Mouse (Mus musculus): ENCODE measurements around the gene Eps8l2. TPM values are rescaled to one million over a fixed set of nuclear protein-coding genes. Genes with fewer than 3 reads are reported as not detected.
"Not testable (repeated sequence)": the region's sequence is repeated elsewhere in the genome, so short reads cannot be mapped to it uniquely, and the experiment has no call there.

The Eps8l2 gene
- total RNA-seq, 2 experiments from 2014 or later, result 3.3 to 3.7 TPM

GRCm38 (mm10) chr7:141392552-141393222 lies 54.0 kb downstream of the Eps8l2 start:
- DNase-seq, result no peak
- intact Hi-C loops (cut with DNase I), result no loop called here

DNA sequence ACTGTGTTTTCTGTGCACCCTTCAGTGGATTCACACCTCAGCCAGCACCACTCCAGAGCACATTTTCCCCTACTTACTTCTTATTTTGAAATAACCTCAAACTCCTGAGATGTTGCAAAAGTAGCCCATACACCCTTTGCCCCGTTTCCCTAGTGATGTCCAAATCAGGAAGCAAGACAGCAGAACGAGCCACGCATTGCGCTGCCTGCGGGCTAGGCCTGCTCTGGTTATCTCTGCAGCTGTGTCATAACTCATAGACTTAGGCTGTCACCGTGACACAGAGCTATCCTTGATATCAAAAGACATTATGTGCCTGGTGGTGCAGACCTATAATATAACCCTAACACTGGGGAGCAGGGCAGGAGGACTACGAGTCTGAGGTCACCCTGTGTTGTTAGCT lies 55.5 kb downstream of the Eps8l2 start:
- intact Hi-C loops (cut with DNase I), result no loop called here

GRCm38 (mm10) chr7:141394771-141395170 lies 56.1 kb downstream of the Eps8l2 start:
- intact Hi-C loops (cut with DNase I), result no loop called here
- peak; percentile 55 to 70 for DNase-seq

More for the DNA sequence above, 55.5 kb downstream of the Eps8l2 start:
- no peak for DNase-seq

DNA sequence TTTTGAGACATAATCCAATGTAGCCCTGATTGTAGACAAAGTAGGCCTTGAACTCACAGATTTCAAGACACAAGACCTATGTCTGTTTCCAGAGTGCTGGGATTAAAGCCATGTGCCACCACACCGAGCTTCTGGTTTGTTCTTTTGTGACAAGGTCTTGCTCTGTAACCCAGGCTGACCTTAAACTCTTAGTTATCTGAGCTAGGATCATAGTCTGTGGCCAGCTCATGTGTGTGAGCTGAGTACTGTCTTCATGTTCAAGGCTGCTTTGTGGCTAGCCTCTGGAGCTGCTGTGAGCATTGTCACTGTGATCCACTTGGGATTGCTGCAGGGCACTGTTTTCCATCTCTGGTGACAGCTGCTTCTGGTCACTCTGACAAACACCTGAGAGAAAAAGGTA lies 56.7 kb downstream of the Eps8l2 start:
- intact Hi-C loops (cut with DNase I), result no loop called here

GRCm38 (mm10) chr7:141403305-141403704 lies 64.6 kb downstream of the Eps8l2 start:
- intact Hi-C loops (cut with DNase I), result no loop called here

More for the DNA sequence above, 56.7 kb downstream of the Eps8l2 start:
- DNase-seq, result no peak

GRCm38 (mm10) chr7:141405466-141405865 lies 66.8 kb downstream of the Eps8l2 start:
- intact Hi-C loops (cut with DNase I), result no loop called here
- no peak for DNase-seq

More at GRCm38 (mm10) chr7:141403305-141403704, 64.6 kb downstream of the Eps8l2 start:
- peak; percentile 49 to 64 for DNase-seq

DNA sequence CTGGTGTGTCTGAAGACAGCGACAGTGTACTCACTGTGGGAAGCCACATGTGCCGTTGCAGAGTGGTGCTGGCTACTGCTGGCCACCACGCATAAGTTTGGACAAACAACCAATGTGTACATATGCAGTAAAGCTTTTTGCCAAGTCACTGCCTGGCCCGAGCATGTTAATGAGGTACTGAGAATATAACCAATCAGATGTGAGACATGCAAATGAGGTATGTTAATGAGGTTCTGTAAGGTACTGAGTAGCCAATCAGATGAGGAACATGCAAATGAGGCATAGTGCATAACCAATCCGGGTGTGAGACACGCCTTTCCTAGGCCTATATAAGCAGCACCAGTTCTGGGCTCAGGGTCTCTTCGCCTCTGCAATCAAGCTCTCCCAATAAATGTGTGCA lies 69.0 kb downstream of the Eps8l2 start:
- intact Hi-C loops (cut with DNase I), result loop anchor here (1.0 kb wide), 1 partner anchor 118 kb away; no protein-coding TSS in a partner anchor

GRCm38 (mm10) chr7:141408833-141409232 lies 70.2 kb downstream of the Eps8l2 start:
- peak; percentile 89 for DNase-seq
- intact Hi-C loops (cut with DNase I), result loop anchor here (1.0 kb wide), 2 partner anchors 28 to 116 kb away; partner anchors contain the start of gene Slc25a22

More for the DNA sequence above, 69.0 kb downstream of the Eps8l2 start:
- not testable (repeated sequence) for DNase-seq

- DNase-seq, result no peak
- intact Hi-C loops (cut with DNase I), result loop anchor here (5.0 kb wide), 1 partner anchor 47 kb away; the partner anchor contains the start of gene Pnpla2
Observed at GRCm38 (mm10) chr7:141410631-141411030, 72.0 kb downstream of the Eps8l2 start.

GRCm38 (mm10) chr7:141411667-141412066 lies 73.0 kb downstream of the Eps8l2 start:
- DNase-seq, result no peak
- intact Hi-C loops (cut with DNase I), result loop anchor here (5.0 kb wide), 1 partner anchor 46 kb away; the partner anchor contains the start of gene Pnpla2

Other genes with a start within 250 kb of the Eps8l2 start
- gene Sigirr, start 238.3 kb upstream of the Eps8l2 start, total RNA-seq (2021), result 1 to 10 TPM; 5.6 to 9.5 TPM
- under 1 TPM; 0.14 to 0.33 TPM for gene Ano9, start 221.1 kb upstream of the Eps8l2 start, total RNA-seq (2021)
- 10 to 100 TPM; 25.8 to 36.2 TPM for gene Ptdss2, start 216.5 kb upstream of the Eps8l2 start, total RNA-seq (2021)
- 10 to 100 TPM; 66.8 to 67.8 TPM for gene Rnh1, start 166.0 kb upstream of the Eps8l2 start, total RNA-seq (2021)
- 100 to 1,000 TPM in 1 of 2 experiments, 10 to 100 TPM in 1; 97.9 to 104 TPM for gene Hras, start 144.9 kb upstream of the Eps8l2 start, total RNA-seq (2021)
- gene Lrrc56, start 144.7 kb upstream of the Eps8l2 start, total RNA-seq (2021), result 1 to 10 TPM; 2.8 to 4.0 TPM
- not detected for gene Lmntd2, start 124.8 kb upstream of the Eps8l2 start, total RNA-seq (2021)
- 1 to 10 TPM in 1 of 2 experiments, under 1 TPM in 1; 0.79 to 1.7 TPM for gene Rassf7, start 123.0 kb upstream of the Eps8l2 start, total RNA-seq (2021)
- gene Phrf1, start 110.1 kb upstream of the Eps8l2 start, total RNA-seq (2021), result 10 to 100 TPM; 31.9 to 36.5 TPM
- gene Irf7, start 72.4 kb upstream of the Eps8l2 start, total RNA-seq (2021), result 1 to 10 TPM; 4.1 to 8.6 TPM
- gene Cdhr5, start 62.1 kb upstream of the Eps8l2 start, total RNA-seq (2021), result not detected
- not detected for gene Sct, start 59.7 kb upstream of the Eps8l2 start, total RNA-seq (2021)
- gene Drd4, start 46.9 kb upstream of the Eps8l2 start, total RNA-seq (2021), result not detected
- 10 to 100 TPM; 16.5 to 17.1 TPM for gene Deaf1, start 11.2 kb upstream of the Eps8l2 start, total RNA-seq (2021)
- 10 to 100 TPM; 13.5 to 14.8 TPM for gene Tmem80, start 11.1 kb upstream of the Eps8l2 start, total RNA-seq (2021)
- gene Taldo1, start 53.3 kb downstream of the Eps8l2 start, total RNA-seq (2021), result 100 to 1,000 TPM; 114 to 116 TPM
- gene Gatd1, start 75.3 kb downstream of the Eps8l2 start, total RNA-seq (2021), result 10 to 100 TPM; 14.9 to 16.7 TPM
- gene Cend1, start 90.6 kb downstream of the Eps8l2 start, total RNA-seq (2021), result 1 to 10 TPM in 1 of 2 experiments, under 1 TPM in 1; 0.80 to 1.5 TPM
- 10 to 100 TPM; 60.0 to 96.2 TPM for gene Slc25a22, start 99.0 kb downstream of the Eps8l2 start, total RNA-seq (2021)
- gene Pidd1, start 105.1 kb downstream of the Eps8l2 start, total RNA-seq (2021), result under 1 TPM; 0.60 to 0.78 TPM
- gene Rplp2, start 108.5 kb downstream of the Eps8l2 start, total RNA-seq (2021), result 100 to 1,000 TPM; 885 to 891 TPM
- gene Pnpla2, start 116.3 kb downstream of the Eps8l2 start, total RNA-seq (2021), result 100 to 1,000 TPM; 552 to 604 TPM
- gene Cracr2b, start 122.2 kb downstream of the Eps8l2 start, total RNA-seq (2021), result 10 to 100 TPM; 24.1 to 24.2 TPM
- gene Cd151, start 128.5 kb downstream of the Eps8l2 start, total RNA-seq (2021), result 100 to 1,000 TPM; 299 to 300 TPM
- gene Polr2l, start 136.3 kb downstream of the Eps8l2 start, total RNA-seq (2021), result 10 to 100 TPM; 76.0 to 83.7 TPM
- 10 to 100 TPM; 27.3 to 44.1 TPM for gene Tspan4, start 136.4 kb downstream of the Eps8l2 start, total RNA-seq (2021)
- gene Chid1, start 201.0 kb downstream of the Eps8l2 start, total RNA-seq (2021), result 10 to 100 TPM; 43.2 to 48.5 TPM
- gene Ap2a2, start 223.3 kb downstream of the Eps8l2 start, total RNA-seq (2021), result 10 to 100 TPM; 54.9 to 57.6 TPM

Data from heart, postnatal 36 days (tissue).